Mouse (Mus musculus) stomach, embryonic 16.5 days (tissue): ENCODE measurements at regions not wholly inside any gene's neighbourhood (a gene's known extent, or its start where the extent isn't known, plus 50 kb on each side); places are given as distances from the start of the nearest gene placed in this dataset.

Experiments used
- ATAC-seq: fragments of 200-750 bp; cut with Nextera tagmentation; 2 replicates; pipeline ENCODE4 v1.8.0; 2017; ENCODE audit warnings: moderate number of reproducible peaks, moderate TSS enrichment; ENCODE audit not compliant: insufficient read depth, low FRiP score
- H3K27ac ChIP-seq: fragments of 300-500 bp; sonication (generic); 2 replicates; pipeline ENCODE4 v1.5.1; 2014; ENCODE audit warnings: low read length
- H3K27me3 ChIP-seq: fragments of 300-500 bp; sonication (generic); 2 replicates; pipeline ENCODE4 v1.6.1; 2014; ENCODE audit warnings: low read length, control low read depth, mixed read lengths; ENCODE audit not compliant: control insufficient read depth, insufficient read depth
- H3K36me3 ChIP-seq: fragments of 300-500 bp; sonication (generic); 2 replicates; pipeline ENCODE4 v1.6.1; 2014; ENCODE audit warnings: low read length; ENCODE audit not compliant: control insufficient read depth, insufficient read depth
- H3K4me1 ChIP-seq: fragments of 300-500 bp; sonication (generic); 2 replicates; pipeline ENCODE4 v1.6.1; 2014; ENCODE audit warnings: low read length, control low read depth, mixed read lengths; ENCODE audit not compliant: control insufficient read depth, insufficient read depth
- H3K4me2 ChIP-seq: fragments of 300-500 bp; sonication (generic); 2 replicates; pipeline ENCODE4 v1.6.1; 2014; ENCODE audit warnings: low read depth, low read length, mixed read lengths
- H3K4me3 ChIP-seq: fragments of 300-500 bp; sonication (generic); replicated peaks from 2 replicates; pipeline ENCODE4 v1.5.1; 2014; ENCODE audit warnings: mild to moderate bottlenecking, low read length
- H3K9ac ChIP-seq: fragments of 300-500 bp; sonication (generic); 2 replicates; pipeline ENCODE4 v1.6.1; 2014; ENCODE audit warnings: low read length
- H3K9me3 ChIP-seq: fragments of 300-500 bp; sonication (generic); replicated peaks from 2 replicates; pipeline ENCODE4 v1.6.1; 2016; ENCODE audit warnings: low read length, control low read depth; ENCODE audit not compliant: control insufficient read depth
- WGBS: fragments of 180-500 bp; shearing (Covaris S2); extraction: QIAGEN DNeasy Blood & Tissue Kit; methylation state at CpG from one replicate; pipeline ENCODE4 v1.1.7; 2014; 5-methylcytosine and 5-hydroxymethylcytosine counted together

DNA sequence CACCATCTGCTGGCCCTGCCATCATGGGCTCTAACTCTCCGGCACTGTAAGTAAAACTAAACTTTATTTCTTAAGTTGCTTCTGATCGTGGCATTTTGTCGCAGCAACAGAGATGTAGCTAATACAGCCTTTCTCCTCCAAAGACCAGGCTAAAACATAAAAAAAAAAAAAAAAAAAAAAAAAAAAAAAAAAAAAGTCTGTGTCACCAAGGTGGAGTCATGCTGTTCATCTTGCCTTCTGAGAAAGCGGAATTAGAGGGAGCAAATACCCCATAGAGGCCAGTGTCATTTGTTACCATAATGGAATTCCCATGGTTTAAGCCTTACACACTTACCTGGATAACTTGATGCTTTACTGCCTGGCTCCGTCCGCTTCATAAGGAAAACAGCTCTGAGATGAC, 136.9 kb upstream of the Rybp start:
- Histone ChIP-seq H3K9me3 (no peaks in the 10 kb centered on the region), H3K36me3 (no peaks in the 10 kb centered on the region), H3K4me2 (no peak overlapping the region), H3K27me3 (no peaks in the 10 kb centered on the region), H3K27ac (no peak overlapping the region), H3K4me3 (no peak overlapping the region), H3K9ac (no peak overlapping the region), H3K4me1 (peaks cover 6% of the 10 kb centered on the region; the same call in 1 of the 2 replicates)
- WGBS = 93% methylated on average over 6 of the region's 6 CpGs
- no peak for ATAC-seq

DNA sequence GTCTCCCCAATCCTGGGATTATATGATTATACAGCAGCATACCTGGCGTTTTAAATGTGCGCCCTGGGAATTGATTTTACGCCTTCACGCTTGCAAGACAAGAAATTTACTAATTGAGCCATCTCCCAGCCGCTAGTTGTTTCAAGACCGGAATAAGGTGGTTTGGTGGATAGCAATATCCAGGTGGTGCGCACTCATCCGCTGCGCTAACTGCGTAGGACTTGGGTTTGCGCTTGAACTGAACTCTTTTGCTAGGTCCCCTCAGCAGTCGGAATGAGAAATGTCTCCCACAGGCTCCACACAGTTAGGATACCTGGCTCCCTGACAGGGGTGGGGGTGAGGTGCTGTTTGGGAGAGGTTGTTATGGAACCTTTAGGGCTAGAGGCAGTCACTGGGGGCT, 136.4 kb upstream of the Rybp start:
- H3K36me3 ChIP-seq = no peaks in the 10 kb centered on the region
- ATAC-seq = no peak
- 95% methylated on average over 12 of the region's 12 CpGs for WGBS
- no peak overlapping the region for H3K4me2 ChIP-seq
- peaks cover 6% of the 10 kb centered on the region; the same call in 1 of the 2 replicates for H3K4me1 ChIP-seq
- H3K27me3 ChIP-seq = no peaks in the 10 kb centered on the region
- H3K9me3 ChIP-seq = no peaks in the 10 kb centered on the region
- H3K4me3 ChIP-seq = no peak overlapping the region
- H3K27ac ChIP-seq = no peak overlapping the region
- H3K9ac ChIP-seq = no peak overlapping the region

DNA sequence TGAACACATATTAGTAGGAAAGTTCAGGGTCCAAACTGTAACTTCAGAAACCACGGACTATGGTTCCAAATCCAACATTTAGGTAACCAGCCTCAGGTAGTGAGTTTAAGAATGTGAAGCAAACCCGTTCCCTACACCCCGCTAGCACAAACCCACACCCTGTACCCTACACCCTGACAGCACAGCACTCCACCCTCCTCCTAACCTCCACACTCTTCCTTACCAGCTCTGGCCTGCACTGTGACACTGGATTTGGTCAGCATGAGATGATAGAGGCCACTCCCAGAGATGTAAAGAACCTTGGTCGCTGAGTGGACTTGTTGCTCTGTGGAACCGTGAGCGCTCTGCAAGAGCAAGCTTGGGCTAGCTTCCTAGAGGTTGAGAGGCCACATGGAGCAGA, 135.3 kb upstream of the Rybp start:
- Histone ChIP-seq H3K27me3 (no peaks in the 10 kb centered on the region), H3K4me2 (no peak overlapping the region), H3K9me3 (no peaks in the 10 kb centered on the region), H3K4me1 (peaks cover 6% of the 10 kb centered on the region; the same call in 1 of the 2 replicates), H3K4me3 (no peak overlapping the region), H3K27ac (no peak overlapping the region), H3K36me3 (no peaks in the 10 kb centered on the region), H3K9ac (no peak overlapping the region)
- 73% methylated on average over 6 of the region's 6 CpGs for WGBS
- no peak for ATAC-seq

DNA sequence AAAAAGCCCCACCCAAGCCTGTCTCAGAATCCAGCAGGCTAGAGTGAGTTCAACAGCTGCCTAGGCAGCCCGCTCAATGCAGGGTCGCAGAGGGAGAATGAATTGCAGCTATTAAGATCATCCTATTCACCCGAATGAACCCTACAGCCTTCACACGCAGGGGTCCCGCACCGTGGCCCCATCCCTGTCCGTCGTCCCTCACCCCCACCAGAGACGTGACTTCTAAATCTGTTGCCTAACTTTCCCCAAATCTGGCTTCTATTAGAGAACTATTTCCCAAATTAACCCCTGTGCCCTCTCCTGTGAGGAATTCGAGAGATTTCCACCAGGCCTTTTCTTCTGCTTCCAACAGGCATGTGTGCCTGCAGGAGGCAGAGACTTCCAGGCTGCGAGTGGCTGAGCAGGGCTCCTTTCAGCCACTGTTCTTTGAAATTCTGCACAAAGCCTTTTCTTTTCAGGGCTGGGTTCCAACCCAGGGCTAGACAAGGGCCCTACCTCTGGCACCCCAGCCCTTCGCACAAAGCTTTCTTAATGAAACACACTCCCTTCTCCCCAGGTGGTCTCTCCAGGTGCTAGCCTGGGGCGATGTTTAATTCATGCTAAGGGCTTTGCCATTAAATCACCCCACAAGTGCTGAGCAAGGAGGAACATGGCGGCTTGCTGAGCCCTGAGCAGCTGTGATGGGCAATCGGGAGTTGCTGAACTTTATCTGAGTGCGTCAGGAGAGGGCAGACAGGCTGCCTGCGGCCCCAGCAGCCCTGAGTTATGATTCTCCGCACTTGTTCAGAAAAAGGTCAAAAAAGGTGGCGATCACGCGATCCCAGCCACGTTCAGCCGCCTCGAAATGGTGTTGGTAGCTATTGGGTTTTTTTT, 134.7 kb upstream of the Rybp start:
- Histone ChIP-seq H3K27me3 (no peaks in the 10 kb centered on the region), H3K4me1 (peaks cover 6% of the 10 kb centered on the region; the same call in 1 of the 2 replicates), H3K4me2 (no peak overlapping the region), H3K9ac (no peak overlapping the region), H3K9me3 (no peaks in the 10 kb centered on the region), H3K4me3 (no peak overlapping the region), H3K27ac (no peak overlapping the region), H3K36me3 (no peaks in the 10 kb centered on the region)
- 45% methylated on average over 24 of the region's 24 CpGs for WGBS
- no peak for ATAC-seq

DNA sequence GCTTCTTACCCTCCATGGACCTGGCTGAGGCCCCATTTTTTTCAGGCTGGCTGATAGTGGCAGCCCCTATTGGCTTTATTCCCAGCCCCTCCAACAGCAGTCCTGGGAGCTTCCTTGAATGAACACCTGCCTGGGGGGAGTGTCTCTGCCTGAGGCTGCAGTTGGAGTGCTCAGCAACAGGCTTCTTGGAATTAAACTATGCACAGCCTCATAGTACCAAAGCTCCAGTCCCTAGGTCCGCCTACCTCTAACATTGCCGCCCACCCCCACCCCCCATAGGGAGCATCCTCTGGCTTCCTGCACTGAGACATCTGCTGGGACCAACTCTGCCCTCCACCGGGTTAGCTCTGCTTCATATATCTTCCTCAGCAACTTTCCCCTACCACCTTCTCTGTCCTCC, 133.3 kb upstream of the Rybp start:
- no peaks in the 10 kb centered on the region for H3K27me3 ChIP-seq
- no peaks in the 10 kb centered on the region for H3K36me3 ChIP-seq
- H3K4me3 ChIP-seq = no peak overlapping the region
- no peak for ATAC-seq
- H3K9me3 ChIP-seq = no peaks in the 10 kb centered on the region
- H3K4me2 ChIP-seq = no peak overlapping the region
- no peak overlapping the region for H3K9ac ChIP-seq
- 67% methylated on average over 3 of the region's 3 CpGs for WGBS
- H3K4me1 ChIP-seq = peaks cover 6% of the 10 kb centered on the region; the same call in 1 of the 2 replicates
- no peak overlapping the region for H3K27ac ChIP-seq

DNA sequence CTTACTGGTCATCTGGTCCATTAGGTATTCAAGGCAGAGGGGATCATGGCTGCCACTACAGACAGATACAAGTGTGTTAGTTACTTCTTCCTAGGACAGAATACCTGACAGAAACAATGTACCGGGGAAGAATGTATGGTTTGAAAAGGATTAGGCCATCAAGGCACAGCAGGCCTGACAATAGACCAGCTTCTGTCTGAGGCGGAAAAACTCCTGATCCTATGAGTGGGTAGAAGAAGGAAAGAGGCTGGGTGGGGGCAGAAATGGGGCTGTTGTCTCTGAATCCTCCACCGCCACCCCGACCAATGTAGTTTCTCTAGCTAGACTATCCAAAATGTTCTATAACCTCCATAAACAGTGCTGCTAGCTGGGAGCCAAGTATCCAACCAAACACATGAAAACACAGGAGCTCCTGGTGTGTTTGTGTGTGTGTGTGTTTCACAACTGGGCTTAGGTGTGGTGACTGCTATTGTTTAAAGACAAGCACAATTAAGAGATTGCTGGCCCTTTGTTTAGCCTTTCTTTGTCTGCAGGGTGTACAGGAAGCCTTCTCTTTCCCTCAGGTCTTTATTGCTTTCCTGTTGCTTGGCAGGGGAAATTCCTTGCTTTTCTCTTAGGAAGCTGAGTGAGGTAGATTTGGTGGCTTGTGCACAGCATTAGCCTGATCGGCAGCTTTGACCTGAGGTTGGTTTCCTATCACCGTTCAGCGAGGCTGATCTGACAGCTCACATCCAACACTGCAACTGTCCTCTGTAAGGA, 132.7 kb upstream of the Rybp start:
- no peak for ATAC-seq
- Histone ChIP-seq H3K36me3 (no peaks in the 10 kb centered on the region), H3K27me3 (no peaks in the 10 kb centered on the region), H3K4me3 (no peak overlapping the region), H3K9ac (no peak overlapping the region), H3K4me2 (no peak overlapping the region), H3K9me3 (no peaks in the 10 kb centered on the region), H3K27ac (no peak overlapping the region), H3K4me1 (peaks cover 6% of the 10 kb centered on the region; the same call in 1 of the 2 replicates)
- WGBS = 68% methylated on average over 7 of the region's 7 CpGs

DNA sequence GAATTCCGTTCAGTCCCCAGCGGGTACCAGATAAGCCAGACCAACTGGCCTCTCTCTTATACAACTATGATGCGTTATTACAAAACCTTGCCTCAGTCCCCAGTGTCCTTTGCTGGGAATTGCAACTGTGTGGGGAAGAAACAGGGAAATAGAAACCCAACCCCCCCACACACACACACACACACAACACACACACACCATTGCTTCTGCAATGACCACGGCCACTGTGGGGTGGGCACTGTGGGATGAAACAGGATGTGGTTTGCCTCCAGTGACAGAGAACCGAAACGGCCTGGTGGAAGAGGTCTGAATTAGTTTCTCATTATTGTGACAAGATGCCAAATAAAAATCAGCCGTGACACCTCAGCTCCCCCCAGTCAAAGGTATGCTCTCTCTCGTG, 128.8 kb upstream of the Rybp start:
- H3K36me3 ChIP-seq = no peaks in the 10 kb centered on the region
- ATAC-seq = no peak
- no peak overlapping the region for H3K27ac ChIP-seq
- no peak overlapping the region for H3K4me3 ChIP-seq
- 68% methylated on average over 8 of the region's 8 CpGs for WGBS
- no peaks in the 10 kb centered on the region for H3K4me1 ChIP-seq
- no peaks in the 10 kb centered on the region for H3K27me3 ChIP-seq
- H3K9ac ChIP-seq = no peak overlapping the region
- no peak overlapping the region for H3K4me2 ChIP-seq
- no peaks in the 10 kb centered on the region for H3K9me3 ChIP-seq

DNA sequence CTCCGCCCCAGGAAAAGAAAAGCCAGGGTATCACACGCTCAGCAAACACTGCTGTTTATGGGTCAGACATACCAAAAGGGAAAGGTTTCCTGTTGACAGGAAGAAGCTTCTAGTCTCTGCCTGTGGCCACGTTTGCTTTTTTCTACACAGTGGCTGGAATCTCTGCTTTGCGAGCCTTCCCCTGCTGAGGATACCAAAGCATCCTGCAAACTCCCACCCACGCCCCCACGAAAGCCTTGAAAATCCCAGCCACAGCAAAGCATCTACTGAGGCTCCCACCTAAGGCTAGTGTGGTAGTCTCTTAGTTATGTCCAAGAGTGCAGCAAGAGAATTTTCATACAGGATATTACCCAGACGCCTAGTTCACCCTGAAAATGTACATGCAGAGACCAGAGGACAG, 128.2 kb upstream of the Rybp start:
- Histone ChIP-seq H3K4me2 (no peak overlapping the region), H3K9me3 (no peaks in the 10 kb centered on the region), H3K9ac (no peak overlapping the region), H3K4me3 (no peak overlapping the region), H3K27ac (no peak overlapping the region), H3K27me3 (no peaks in the 10 kb centered on the region), H3K36me3 (no peaks in the 10 kb centered on the region), H3K4me1 (no peaks in the 10 kb centered on the region)
- no peak for ATAC-seq
- WGBS = 44% methylated on average over 7 of the region's 7 CpGs

DNA sequence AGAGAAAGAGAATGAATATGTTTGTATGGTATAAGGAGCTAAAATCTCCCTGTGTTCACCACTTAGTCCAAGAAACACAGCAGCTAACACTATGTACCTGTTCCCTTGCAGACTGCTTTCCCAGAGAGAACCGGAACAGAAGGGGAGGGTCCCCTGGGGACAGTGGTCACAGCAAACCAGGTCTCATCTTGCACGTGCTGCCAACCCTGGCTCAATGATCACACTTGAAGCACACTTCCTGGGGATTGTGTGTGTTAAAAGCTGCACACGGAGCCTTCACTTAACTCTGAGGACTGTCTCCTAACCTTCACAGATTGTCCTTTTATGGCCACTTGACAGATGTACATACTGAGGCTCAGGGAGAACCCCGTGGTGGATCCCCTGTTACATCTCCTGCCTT, 127.6 kb upstream of the Rybp start:
- WGBS = 60% methylated on average over 4 of the region's 4 CpGs
- Histone ChIP-seq H3K4me3 (no peak overlapping the region), H3K27ac (no peak overlapping the region), H3K4me1 (no peaks in the 10 kb centered on the region), H3K9ac (no peak overlapping the region; the same call in 1 of the 2 replicates), H3K27me3 (no peaks in the 10 kb centered on the region), H3K9me3 (no peaks in the 10 kb centered on the region), H3K36me3 (no peaks in the 10 kb centered on the region), H3K4me2 (no peak overlapping the region)
- ATAC-seq = no peak
